ENCODE assay signal across 8 mouse cellular contexts in the genomic region with DNA sequence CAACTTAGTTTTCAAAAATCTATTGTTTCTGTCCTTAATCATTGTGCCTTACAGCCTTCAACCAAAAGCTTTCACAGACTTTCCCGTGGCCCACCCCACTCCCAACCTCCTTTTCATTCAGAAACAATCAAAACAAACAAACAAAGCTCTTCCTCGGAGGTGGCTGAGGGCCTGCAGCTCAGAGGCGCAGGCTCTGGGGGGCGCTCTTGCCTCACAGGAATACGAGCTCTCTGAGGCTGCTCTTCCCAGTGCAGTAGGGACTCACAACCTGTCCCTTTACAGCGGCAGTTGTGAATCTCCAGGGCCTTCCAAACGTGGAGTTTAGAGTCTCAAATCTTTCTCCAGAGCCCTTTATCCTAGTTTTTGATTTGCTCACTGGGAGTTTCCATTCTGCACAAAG.
A peak's percentile ranks its signal among the peaks of the same experiment; 100 is the strongest.
DNase-seq lines count a peak whose midpoint lies in the region; ATAC-seq and TF ChIP-seq lines count a peak whose summit lies in the region.

No protein-coding gene starts in this region.

- H3K27me3 ChIP-seq in limb, embryonic 13.5 days, result no peaks in the 10 kb centered on the region

- H3K27ac ChIP-seq in gastrocnemius, adult 2 months, result no peak overlapping the region
- no peak overlapping the region for H3K27ac ChIP-seq in limb, embryonic 13.5 days

- H3K36me3 ChIP-seq in limb, embryonic 13.5 days, result 0 out of 2 replicates have a peak, but pooled peaks cover 6% of the 10 kb centered on the region

- DNase-seq in layer of hippocampus, adult 11-12 months (ENCODE audit: low spot score), result peak; percentile 78
- no peak for DNase-seq in layer of hippocampus, adult 9-10 months (ENCODE audit: low spot score)
- DNase-seq in cerebellum, postnatal 14 days, result peak; percentile 90 to 92
- DNase-seq in gastrocnemius, adult 2 months, result peak; percentile 82
- peak; percentile 71 for DNase-seq in kidney, adult 18-20 months
- DNase-seq in monocyte, adult 2 months (ENCODE audit: low read depth in 1 of 2, low spot score in 2 of 2), result peak; percentile 10 to 36
- peak; percentile 57 to 68 for DNase-seq in spleen, postnatal 36 days (ENCODE audit: low spot score in 2 of 2)

- intact Hi-C loops in gastrocnemius, adult 2 months (cut with DNase I), result loop anchor here (1.0 to 2.0 kb wide), 3 partner anchors 78 to 226 kb away; partner anchors contain the start of gene Galnt7

- H3K9me3 ChIP-seq in limb, embryonic 13.5 days, result no peaks in the 10 kb centered on the region

- 16% methylated on average over 7 of the region's 7 CpGs for WGBS in limb, embryonic 13.5 days

- peak; percentile 99 for TF ChIP-seq CTCF in gastrocnemius, adult 2 months (IDR thresholded peaks at IDR 0.05)

- ATAC-seq in limb, embryonic 13.5 days (ENCODE audit: low FRiP score, low read depth), result peak; percentile 56; the same call in 1 of the 2 replicates

- H3K4me3 ChIP-seq in gastrocnemius, adult 2 months, result no peak overlapping the region
- no peak overlapping the region for H3K4me3 ChIP-seq in limb, embryonic 13.5 days

- no peak overlapping the region for H3K9ac ChIP-seq in limb, embryonic 13.5 days

- H3K4me1 ChIP-seq in limb, embryonic 13.5 days, result peaks cover 15% of the 10 kb centered on the region

- H3K4me2 ChIP-seq in limb, embryonic 13.5 days (replicated peaks), result no peak overlapping the region
